Mouse (Mus musculus) mouse embryonic stem cell (cell line): ENCODE measurements around the gene Per1.

ENCODE experiments used
- in situ Hi-C, 2 experiments: fragments of 300-500 bp; cut with MboI; formaldehyde crosslinking; loops; 1 replicate in 1 of 2; 3 replicates in 1 of 2; pipeline ENCODE4 v1.14.3; 2019 to 2020; ENCODE audit warnings: low sequenced_read_pairs in 2 of 2, low pct_unique_long_range_greater_than_20kb in 1 of 2, mixed read lengths in 1 of 2; ENCODE audit not compliant: unreplicated experiment in 1 of 2

Per1 gene

GRCm38 (mm10) chr11:69147546-69147945 lies 52.5 kb downstream of the Per1 start:
- in situ Hi-C loops = no loop called here

GRCm38 (mm10) chr11:69148451-69148960 lies 53.5 kb downstream of the Per1 start:
- in situ Hi-C loops = no loop called here

GRCm38 (mm10) chr11:69149728-69150127 lies 54.7 kb downstream of the Per1 start:
- in situ Hi-C loops = no loop called here

GRCm38 (mm10) chr11:69150444-69150843 lies 55.4 kb downstream of the Per1 start:
- in situ Hi-C loops = no loop called here

- in situ Hi-C loops = no loop called here
Observed at GRCm38 (mm10) chr11:69151004-69151403, 56.0 kb downstream of the Per1 start.

GRCm38 (mm10) chr11:69153831-69154230 lies 58.8 kb downstream of the Per1 start:
- in situ Hi-C loops = no loop called here

- in situ Hi-C loops = no loop called here
Observed at GRCm38 (mm10) chr11:69155351-69155750, 60.3 kb downstream of the Per1 start.

- in situ Hi-C loops = no loop called here
Observed at GRCm38 (mm10) chr11:69156800-69157199, 61.8 kb downstream of the Per1 start, which contains the start of gene Alox12b. Gene Alox12b, plus strand, starts transcription at chr11:69156989.
